Mouse (Mus musculus): Measurements from ENCODE around the gene Rilpl1. TPM values are rescaled to one million over a fixed set of nuclear protein-coding genes. Genes with fewer than 3 reads are reported as not detected.
"Not testable (repeated sequence)": the region's sequence is repeated elsewhere in the genome, so short reads cannot be mapped to it uniquely, and the experiment has no call there.

Gene Rilpl1
- polyA plus RNA-seq, 1 experiment from 2014 or later = 25.3 TPM

GRCm38 (mm10) chr5:124551349-124552093 lies 20.3 kb upstream of the Rilpl1 start:
- not testable (repeated sequence) for H3K27me3 ChIP-seq (ENCODE audit: control insufficient read depth, insufficient read depth, low read length); H3K4me1 ChIP-seq (ENCODE audit: control insufficient read depth, insufficient read depth, low read length); H3K9me3 ChIP-seq (replicated peaks; ENCODE audit: control insufficient read depth, low read length); ATAC-seq (replicated peaks; ENCODE audit: insufficient number of reproducible peaks, low FRiP score, low TSS enrichment)
- WGBS (ENCODE audit: insufficient replicate concordance) = 28% methylated on average over 5 of the region's 5 CpGs
- peak overlapping the region; percentile 83 for H3K4me2 ChIP-seq
- peak overlapping the region; percentile 22; the same call in 1 of the 2 replicates for H3K27ac ChIP-seq (ENCODE audit: low read depth, low read length)
- H3K9ac ChIP-seq (ENCODE audit: low read depth, low read length) = peak overlapping the region; percentile 82; the same call in 1 of the 2 replicates
- peaks cover 17% of the 10 kb centered on the region for H3K36me3 ChIP-seq (ENCODE audit: control insufficient read depth, insufficient read depth, low read length)
- peak overlapping the region; percentile 96 for H3K4me3 ChIP-seq (ENCODE audit: low read depth, low read length)

GRCm38 (mm10) chr5:124550737-124551136 lies 19.5 kb upstream of the Rilpl1 start:
- not testable (repeated sequence) for H3K4me3 ChIP-seq (ENCODE audit: low read depth, low read length); H3K9ac ChIP-seq (ENCODE audit: low read depth, low read length); H3K27me3 ChIP-seq (ENCODE audit: control insufficient read depth, insufficient read depth, low read length); H3K4me2 ChIP-seq; H3K9me3 ChIP-seq (replicated peaks; ENCODE audit: control insufficient read depth, low read length); H3K4me1 ChIP-seq (ENCODE audit: control insufficient read depth, insufficient read depth, low read length); H3K27ac ChIP-seq (ENCODE audit: low read depth, low read length); ATAC-seq (replicated peaks; ENCODE audit: insufficient number of reproducible peaks, low FRiP score, low TSS enrichment)
- peaks cover 22% of the 10 kb centered on the region for H3K36me3 ChIP-seq (ENCODE audit: control insufficient read depth, insufficient read depth, low read length)
- whole genome bisulfite sequencing (ENCODE audit: insufficient replicate concordance) = 76% methylated on average over 4 of the region's 4 CpGs

GRCm38 (mm10) chr5:124541602-124541973 lies 10.4 kb upstream of the Rilpl1 start:
- 10% methylated on average over 8 of the region's 8 CpGs for WGBS (ENCODE audit: insufficient replicate concordance)
- H3K4me3 ChIP-seq (ENCODE audit: low read depth, low read length) = peak overlapping the region; percentile 92

GRCm38 (mm10) chr5:124540905-124541601 lies 9.9 kb upstream of the Rilpl1 start:
- peak overlapping the region; percentile 92 for H3K4me3 ChIP-seq (ENCODE audit: low read depth, low read length)
- peaks cover 7% of the 10 kb centered on the region for H3K4me1 ChIP-seq (ENCODE audit: control insufficient read depth, insufficient read depth, low read length)
- WGBS (ENCODE audit: insufficient replicate concordance) = under 1% methylated on average over 72 of the region's 89 CpGs
- H3K27me3 ChIP-seq (ENCODE audit: control insufficient read depth, insufficient read depth, low read length) = no peaks in the 10 kb centered on the region
- H3K36me3 ChIP-seq (ENCODE audit: control insufficient read depth, insufficient read depth, low read length) = peaks cover 12% of the 10 kb centered on the region
- H3K9ac ChIP-seq (ENCODE audit: low read depth, low read length) = peak overlapping the region; percentile 91
- H3K4me2 ChIP-seq = peak overlapping the region; percentile 74
- peak; percentile 52 for ATAC-seq (replicated peaks; ENCODE audit: insufficient number of reproducible peaks, low FRiP score, low TSS enrichment)
- no peaks in the 10 kb centered on the region for H3K9me3 ChIP-seq (replicated peaks; ENCODE audit: control insufficient read depth, low read length)
- peak overlapping the region; percentile 86 for H3K27ac ChIP-seq (ENCODE audit: low read depth, low read length)

More at GRCm38 (mm10) chr5:124541602-124541973, 10.4 kb upstream of the Rilpl1 start:
- Histone ChIP-seq H3K27ac (ENCODE audit: low read depth, low read length) (peak overlapping the region; percentile 86; the same call in 1 of the 2 replicates), H3K4me1 (ENCODE audit: control insufficient read depth, insufficient read depth, low read length) (peaks cover 7% of the 10 kb centered on the region), H3K9me3 (replicated peaks; ENCODE audit: control insufficient read depth, low read length) (no peaks in the 10 kb centered on the region), H3K36me3 (ENCODE audit: control insufficient read depth, insufficient read depth, low read length) (peaks cover 17% of the 10 kb centered on the region), H3K27me3 (ENCODE audit: control insufficient read depth, insufficient read depth, low read length) (no peaks in the 10 kb centered on the region), H3K4me2 (peak overlapping the region; percentile 74), H3K9ac (ENCODE audit: low read depth, low read length) (peak overlapping the region; percentile 91)
- ATAC-seq (replicated peaks; ENCODE audit: insufficient number of reproducible peaks, low FRiP score, low TSS enrichment) = no peak

GRCm38 (mm10) chr5:124540383-124540786 lies 9.2 kb upstream of the Rilpl1 start, which contains the start of gene Tmed2:
Tmed2 (plus strand) TSS chr5:124540695.
- Histone ChIP-seq H3K36me3 (ENCODE audit: control insufficient read depth, insufficient read depth, low read length) (peaks cover 11% of the 10 kb centered on the region), H3K4me2 (peak within 1 kb of the TSS; percentile 74), H3K4me3 (ENCODE audit: low read depth, low read length) (peak within 1 kb of the TSS; percentile 92), H3K27me3 (ENCODE audit: control insufficient read depth, insufficient read depth, low read length) (no peaks in the 10 kb centered on the region), H3K9me3 (replicated peaks; ENCODE audit: control insufficient read depth, low read length) (no peaks in the 10 kb centered on the region), H3K4me1 (ENCODE audit: control insufficient read depth, insufficient read depth, low read length) (peaks cover 7% of the 10 kb centered on the region), H3K27ac (ENCODE audit: low read depth, low read length) (peak within 1 kb of the TSS; percentile 86), H3K9ac (ENCODE audit: low read depth, low read length) (peak within 1 kb of the TSS; percentile 91)
- WGBS (ENCODE audit: insufficient replicate concordance) = under 1% methylated on average over 35 of the region's 35 CpGs
- ATAC-seq (replicated peaks; ENCODE audit: insufficient number of reproducible peaks, low FRiP score, low TSS enrichment) = peak; percentile 95

GRCm38 (mm10) chr5:124539905-124540304 lies 8.7 kb upstream of the Rilpl1 start:
- Histone ChIP-seq H3K9me3 (replicated peaks; ENCODE audit: control insufficient read depth, low read length) (no peaks in the 10 kb centered on the region), H3K4me2 (peak overlapping the region; percentile 56), H3K27me3 (ENCODE audit: control insufficient read depth, insufficient read depth, low read length) (no peaks in the 10 kb centered on the region), H3K36me3 (ENCODE audit: control insufficient read depth, insufficient read depth, low read length) (peaks cover 7% of the 10 kb centered on the region), H3K4me3 (ENCODE audit: low read depth, low read length) (peak overlapping the region; percentile 92), H3K9ac (ENCODE audit: low read depth, low read length) (peak overlapping the region; percentile 69), H3K4me1 (ENCODE audit: control insufficient read depth, insufficient read depth, low read length) (peaks cover 7% of the 10 kb centered on the region), H3K27ac (ENCODE audit: low read depth, low read length) (peak overlapping the region; percentile 64; the same call in 1 of the 2 replicates)
- ATAC-seq (replicated peaks; ENCODE audit: insufficient number of reproducible peaks, low FRiP score, low TSS enrichment) = no peak
- WGBS (ENCODE audit: insufficient replicate concordance) = 71% methylated on average over 4 of the region's 4 CpGs

- H3K36me3 ChIP-seq (ENCODE audit: control insufficient read depth, insufficient read depth, low read length) = peaks cover 3% of the 10 kb centered on the region; the same call in 1 of the 2 replicates
- H3K4me1 ChIP-seq (ENCODE audit: control insufficient read depth, insufficient read depth, low read length) = peaks cover 9% of the 10 kb centered on the region
- no peak overlapping the region for H3K9ac ChIP-seq (ENCODE audit: low read depth, low read length)
- H3K4me2 ChIP-seq = no peak overlapping the region
- H3K27me3 ChIP-seq (ENCODE audit: control insufficient read depth, insufficient read depth, low read length) = no peaks in the 10 kb centered on the region
- H3K4me3 ChIP-seq (ENCODE audit: low read depth, low read length) = no peak overlapping the region
- no peaks in the 10 kb centered on the region for H3K9me3 ChIP-seq (replicated peaks; ENCODE audit: control insufficient read depth, low read length)
- ATAC-seq (replicated peaks; ENCODE audit: insufficient number of reproducible peaks, low FRiP score, low TSS enrichment) = no peak
- WGBS (ENCODE audit: insufficient replicate concordance) = 71% methylated on average over 15 of the region's 16 CpGs
- H3K27ac ChIP-seq (ENCODE audit: low read depth, low read length) = no peak overlapping the region
These were observed 7.9 kb upstream of the Rilpl1 start for GRCm38 (mm10) chr5:124538813-124539792.

- 2% methylated on average over 17 of the region's 17 CpGs for WGBS (ENCODE audit: insufficient replicate concordance)
- ATAC-seq (replicated peaks; ENCODE audit: insufficient number of reproducible peaks, low FRiP score, low TSS enrichment) = no peak
- H3K27ac ChIP-seq (ENCODE audit: low read depth, low read length) = peak overlapping the region; percentile 75
These were observed 5.6 kb upstream of the Rilpl1 start for GRCm38 (mm10) chr5:124536776-124537175.

More at GRCm38 (mm10) chr5:124536776-124537175, 5.6 kb upstream of the Rilpl1 start:
- H3K4me1 ChIP-seq (ENCODE audit: control insufficient read depth, insufficient read depth, low read length) = peaks cover 9% of the 10 kb centered on the region
- no peaks in the 10 kb centered on the region for H3K27me3 ChIP-seq (ENCODE audit: control insufficient read depth, insufficient read depth, low read length)
- H3K4me3 ChIP-seq (ENCODE audit: low read depth, low read length) = peak overlapping the region; percentile 4
- no peaks in the 10 kb centered on the region for H3K9me3 ChIP-seq (replicated peaks; ENCODE audit: control insufficient read depth, low read length)
- H3K9ac ChIP-seq (ENCODE audit: low read depth, low read length) = peak overlapping the region; percentile 63
- no peaks in the 10 kb centered on the region for H3K36me3 ChIP-seq (ENCODE audit: control insufficient read depth, insufficient read depth, low read length)
- H3K4me2 ChIP-seq = peak overlapping the region; percentile 51

All from heart, embryonic 11.5 days (tissue).